Mouse (Mus musculus) kidney, adult 9 months (tissue): ENCODE results near the gene Ndufaf2.

Experiments used
- DNase-seq: peaks from one replicate; pipeline ENCODE4 v3.0.0; 2022

Gene Ndufaf2

DNA sequence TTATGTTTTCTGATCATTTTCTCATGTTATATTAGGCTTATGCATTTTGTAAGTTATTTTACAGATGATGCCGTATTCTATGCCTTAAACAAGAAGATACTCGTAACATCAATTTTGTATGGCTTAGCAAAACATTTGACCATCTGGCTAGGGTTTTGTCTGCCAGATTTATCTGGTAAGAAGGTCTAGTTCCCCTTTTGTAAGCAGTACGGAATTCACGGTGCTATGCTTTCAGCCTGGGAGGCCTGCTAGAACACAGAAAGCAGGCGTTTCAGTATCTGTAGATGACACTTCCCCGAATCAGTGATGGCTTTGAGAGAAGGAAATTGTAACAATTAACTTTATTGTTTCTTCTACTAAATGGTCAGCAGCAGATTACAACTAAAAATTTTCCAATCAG lies 80.9 kb downstream of the Ndufaf2 start:
- DNase-seq, result no peak

- DNase-seq, result no peak
These were observed 88.3 kb downstream of the Ndufaf2 start for GRCm38 (mm10) chr13:108070171-108070570.

- DNase-seq, result no peak
These were observed 89.3 kb downstream of the Ndufaf2 start for GRCm38 (mm10) chr13:108069151-108069550.

DNA sequence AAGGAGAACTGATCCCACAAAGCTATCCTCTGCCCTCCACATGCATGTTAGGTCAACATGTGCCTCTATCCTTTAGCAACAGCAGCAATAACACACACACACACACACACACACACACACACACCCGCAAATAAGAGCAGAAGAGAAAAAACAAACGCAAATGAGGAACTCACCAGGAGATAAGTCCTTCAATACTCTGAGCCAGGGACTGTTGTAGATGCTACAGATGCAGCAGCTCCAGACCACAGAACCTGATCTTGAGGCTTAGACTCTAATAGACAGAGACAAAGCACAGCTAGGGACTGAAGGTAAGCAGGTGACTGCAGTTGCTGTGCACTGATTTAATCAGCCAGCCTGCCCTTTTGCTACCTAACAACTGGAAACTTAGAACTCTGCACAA lies 92.4 kb downstream of the Ndufaf2 start:
- no peak for DNase-seq

- DNase-seq, result no peak
These were observed 94.1 kb downstream of the Ndufaf2 start for GRCm38 (mm10) chr13:108064331-108064730.

- DNase-seq, result no peak
These were observed 94.9 kb downstream of the Ndufaf2 start for GRCm38 (mm10) chr13:108063374-108064134.

GRCm38 (mm10) chr13:108062900-108063299 lies 95.5 kb downstream of the Ndufaf2 start:
- DNase-seq, result no peak

DNA sequence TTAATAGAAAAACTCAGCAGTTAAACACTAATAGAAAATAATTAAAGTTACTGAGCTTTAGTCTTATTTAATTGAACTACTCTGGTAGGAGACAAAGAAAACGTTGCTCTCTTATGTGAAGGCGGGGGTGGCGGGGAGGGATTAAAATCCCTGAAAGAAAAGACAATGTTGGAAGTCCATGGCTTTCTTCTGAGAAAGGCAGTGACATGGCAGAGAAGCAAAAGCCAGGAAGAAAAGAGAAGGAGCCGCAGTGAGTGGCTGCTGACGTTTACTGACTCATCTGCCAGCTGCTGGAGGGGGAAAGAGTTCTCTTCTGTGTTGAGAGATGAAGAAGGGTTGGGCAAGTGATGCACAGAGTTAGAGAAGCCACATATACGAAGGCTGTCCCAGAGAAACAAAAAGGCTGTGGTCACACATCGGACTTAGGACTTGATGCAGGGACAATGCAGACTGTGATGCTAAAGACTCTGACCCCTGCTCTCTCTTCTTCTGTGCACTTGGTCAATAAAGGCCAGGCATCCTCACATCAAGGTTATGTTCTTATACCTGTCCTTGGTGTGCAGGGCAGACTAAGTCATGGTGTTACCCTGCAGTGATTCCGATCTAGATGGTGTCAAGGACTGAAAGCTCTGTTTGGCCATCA lies 97.4 kb downstream of the Ndufaf2 start:
- DNase-seq, result peak; percentile 45

GRCm38 (mm10) chr13:108060286-108060885 lies 98.0 kb downstream of the Ndufaf2 start:
- peak; percentile 66 for DNase-seq

DNA sequence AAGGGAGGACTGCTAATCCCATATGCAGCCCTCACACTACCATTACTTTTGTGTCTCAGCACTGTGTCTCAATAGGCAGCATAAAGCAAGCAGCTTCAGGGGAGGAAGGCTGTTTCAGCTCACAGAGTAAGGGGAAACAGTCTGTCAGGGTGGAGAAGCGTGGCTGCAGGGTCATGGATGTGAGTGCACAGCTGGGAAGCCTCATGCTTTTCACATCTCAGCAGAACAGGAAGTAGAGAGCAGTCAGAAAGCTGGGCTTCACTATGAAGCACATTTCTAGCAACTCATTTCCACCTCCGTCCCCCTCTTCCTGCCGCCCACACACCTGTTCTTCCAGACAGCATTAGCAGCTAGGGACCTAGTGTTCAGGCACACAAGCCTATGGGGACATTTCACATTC lies 101.5 kb downstream of the Ndufaf2 start:
- DNase-seq, result no peak

DNA sequence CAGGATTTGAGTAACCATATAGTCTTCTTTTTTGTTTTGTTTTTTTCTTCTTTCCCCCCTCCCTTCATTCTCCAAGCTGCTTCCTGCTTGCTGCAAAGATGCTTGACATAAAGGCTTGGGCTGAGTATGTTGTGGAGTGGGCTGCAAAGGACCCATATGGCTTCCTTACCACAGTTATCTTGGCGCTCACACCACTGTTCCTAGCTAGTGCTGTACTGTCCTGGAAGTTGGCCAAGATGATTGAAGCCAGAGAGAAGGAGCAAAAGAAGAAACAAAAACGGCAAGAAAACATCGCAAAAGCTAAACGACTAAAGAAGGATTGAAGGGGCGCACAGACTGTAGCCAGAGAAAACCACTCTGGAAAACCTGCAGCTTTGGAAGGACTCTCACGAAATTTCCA lies 111.1 kb downstream of the Ndufaf2 start:
- no peak for DNase-seq

GRCm38 (mm10) chr13:108046891-108047290 lies 111.5 kb downstream of the Ndufaf2 start:
- no peak for DNase-seq

- no peak for DNase-seq
These were observed 112.4 kb downstream of the Ndufaf2 start for GRCm38 (mm10) chr13:108046071-108046470.

DNA sequence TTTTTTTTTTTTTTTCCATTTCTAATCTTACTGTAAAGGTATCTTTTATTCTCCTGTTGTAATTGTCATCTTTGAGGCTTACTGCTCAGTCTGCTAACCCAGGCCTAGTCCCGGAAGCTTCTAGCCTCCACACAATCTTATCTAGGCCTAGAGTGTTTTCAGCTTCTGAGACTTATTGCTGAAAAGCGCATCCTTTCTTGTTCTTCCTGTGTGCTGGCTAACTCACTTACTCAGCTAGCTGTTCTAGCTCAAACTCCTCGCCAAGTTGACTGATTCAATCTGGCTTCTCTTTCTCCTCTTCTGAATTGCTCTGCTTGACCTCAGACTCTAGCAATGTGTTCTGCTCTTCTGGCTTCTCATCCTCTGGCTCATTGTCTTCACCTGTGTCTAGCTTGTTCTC lies 112.8 kb downstream of the Ndufaf2 start:
- no peak for DNase-seq

DNA sequence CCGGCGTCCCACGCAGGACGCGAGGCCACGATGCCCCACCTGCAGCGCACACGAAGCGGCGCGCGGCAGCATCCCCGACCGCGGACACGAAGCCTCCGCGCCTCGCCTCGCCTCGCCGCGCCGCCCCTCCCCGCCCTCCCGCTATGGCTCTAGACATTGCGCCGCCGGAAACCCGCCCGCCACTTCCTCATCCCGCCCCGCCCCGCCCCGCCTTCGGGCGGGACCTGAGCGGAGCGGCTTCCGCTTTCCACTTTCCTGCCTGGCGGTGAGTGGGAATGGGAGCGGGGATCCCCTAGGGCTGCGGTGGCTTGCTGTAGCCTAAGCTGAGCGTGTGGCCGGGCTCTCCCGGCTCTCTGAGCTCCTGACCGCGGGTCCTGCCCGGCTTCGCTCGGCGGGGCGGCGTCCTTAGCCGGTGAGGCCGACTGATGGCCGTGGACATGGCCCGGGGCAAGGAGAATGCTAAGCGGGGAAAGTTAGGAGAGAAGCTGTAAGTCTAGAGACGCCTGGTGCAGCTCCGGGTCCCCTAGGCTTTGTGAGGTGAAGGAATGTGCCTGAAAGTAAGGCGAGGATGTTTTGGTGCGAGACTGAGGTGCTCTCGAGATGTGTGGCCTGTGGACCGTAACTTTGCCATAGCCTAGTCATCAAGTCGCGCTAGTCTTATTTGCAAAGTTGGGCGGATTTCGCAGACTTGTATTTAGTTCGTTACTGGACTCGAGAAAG lies 114.0 kb downstream of the Ndufaf2 start, which contains the start of gene Smim15:
Smim15 (plus strand) TSS at position 225 of the 720 bp plus-strand sequence.
- DNase-seq, result peak; percentile 90

GRCm38 (mm10) chr13:108043431-108044221 lies 114.8 kb downstream of the Ndufaf2 start:
- DNase-seq, result peak; percentile 82

- DNase-seq, result peak; percentile 85
These were observed 117.1 kb downstream of the Ndufaf2 start for GRCm38 (mm10) chr13:108041358-108041757.

DNA sequence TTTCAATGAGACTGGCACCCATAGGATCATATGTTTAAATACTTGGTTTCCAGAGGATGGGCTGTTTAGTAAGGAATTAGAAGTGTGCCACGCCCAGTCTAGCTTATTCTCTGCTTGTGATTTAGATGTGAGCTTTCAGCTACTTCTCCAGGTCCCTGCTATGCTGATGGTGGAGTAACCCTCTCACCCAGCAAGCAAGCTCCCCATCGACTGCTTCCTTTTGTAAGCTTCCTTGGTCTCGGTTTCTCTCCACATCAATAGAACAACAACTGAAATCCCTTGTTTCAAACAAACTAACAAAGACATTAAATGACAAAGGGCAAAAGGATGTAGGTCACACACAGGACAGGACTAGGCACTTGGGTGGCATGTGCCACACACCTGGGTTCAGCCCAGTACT lies 118.0 kb downstream of the Ndufaf2 start:
- no peak for DNase-seq

DNA sequence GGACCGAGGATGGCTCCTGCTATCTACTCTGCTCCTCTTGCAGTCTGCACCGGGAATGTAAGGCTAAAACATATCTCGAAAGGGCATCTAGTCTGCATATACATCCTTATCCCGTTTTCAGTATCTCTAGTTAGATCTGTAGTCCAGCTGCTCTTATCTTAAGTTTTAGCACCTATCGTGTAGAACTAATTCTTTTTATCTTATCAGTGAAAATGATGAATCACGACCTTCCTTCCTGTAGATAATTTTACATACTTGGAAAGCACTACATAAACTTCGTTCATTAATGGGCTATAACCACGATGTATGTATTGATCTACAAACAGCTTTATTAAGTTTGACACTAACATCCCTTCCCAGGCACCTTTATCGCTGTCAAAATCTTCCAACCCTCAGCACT lies 118.5 kb downstream of the Ndufaf2 start:
- DNase-seq, result no peak

DNA sequence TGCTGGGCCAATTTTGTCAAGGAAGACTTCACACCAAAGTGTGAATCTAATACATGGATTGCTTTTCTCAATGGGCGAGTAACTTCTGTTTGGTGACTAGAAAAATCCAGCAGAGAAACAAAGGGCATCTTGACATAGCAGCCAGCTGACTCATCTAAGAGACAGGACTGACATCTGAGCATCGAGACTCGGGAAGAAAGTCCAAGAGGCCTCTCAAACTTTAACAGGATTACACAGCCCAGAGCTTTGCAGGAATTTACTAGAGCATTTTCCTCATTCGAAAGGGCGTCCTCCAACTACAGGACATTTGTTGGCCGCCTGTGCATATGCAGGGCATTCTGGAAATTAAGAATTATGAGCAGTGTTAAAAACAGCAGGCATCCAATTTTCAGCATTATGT lies 119.0 kb downstream of the Ndufaf2 start:
- DNase-seq, result peak; percentile 91

GRCm38 (mm10) chr13:108032789-108033188 lies 125.6 kb downstream of the Ndufaf2 start:
- DNase-seq, result no peak

GRCm38 (mm10) chr13:108025802-108026201 lies 132.6 kb downstream of the Ndufaf2 start:
- DNase-seq, result no peak

DNA sequence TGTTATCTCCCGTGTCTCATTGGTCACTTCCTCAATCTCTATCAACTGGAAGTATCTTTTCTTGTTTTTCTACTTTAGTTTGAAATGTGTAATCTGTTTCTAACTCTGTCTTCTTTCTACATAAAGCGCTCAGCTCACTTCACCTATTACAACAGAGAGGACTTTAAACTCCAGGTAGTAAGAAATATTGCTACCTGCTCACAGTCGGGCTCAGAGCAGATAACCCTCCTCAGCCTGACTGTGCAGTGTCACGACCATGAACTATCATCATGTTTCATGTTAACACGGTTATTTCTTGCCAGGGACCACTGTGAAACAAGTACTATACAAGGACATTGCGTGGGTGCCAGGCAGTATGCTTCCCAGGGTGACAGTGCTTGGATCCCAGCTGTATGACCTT lies 141.1 kb downstream of the Ndufaf2 start:
- no peak for DNase-seq
